Mouse (Mus musculus) frontal cortex, postnatal 36 days (tissue): Measurements from ENCODE around the gene Ube2v1.

Experiments used
- DNase-seq, 2 experiments: peaks; one replicate each; pipeline ENCODE4 v3.0.0; 2022; ENCODE audit warnings: low spot score in 2 of 2

Gene Ube2v1

DNA sequence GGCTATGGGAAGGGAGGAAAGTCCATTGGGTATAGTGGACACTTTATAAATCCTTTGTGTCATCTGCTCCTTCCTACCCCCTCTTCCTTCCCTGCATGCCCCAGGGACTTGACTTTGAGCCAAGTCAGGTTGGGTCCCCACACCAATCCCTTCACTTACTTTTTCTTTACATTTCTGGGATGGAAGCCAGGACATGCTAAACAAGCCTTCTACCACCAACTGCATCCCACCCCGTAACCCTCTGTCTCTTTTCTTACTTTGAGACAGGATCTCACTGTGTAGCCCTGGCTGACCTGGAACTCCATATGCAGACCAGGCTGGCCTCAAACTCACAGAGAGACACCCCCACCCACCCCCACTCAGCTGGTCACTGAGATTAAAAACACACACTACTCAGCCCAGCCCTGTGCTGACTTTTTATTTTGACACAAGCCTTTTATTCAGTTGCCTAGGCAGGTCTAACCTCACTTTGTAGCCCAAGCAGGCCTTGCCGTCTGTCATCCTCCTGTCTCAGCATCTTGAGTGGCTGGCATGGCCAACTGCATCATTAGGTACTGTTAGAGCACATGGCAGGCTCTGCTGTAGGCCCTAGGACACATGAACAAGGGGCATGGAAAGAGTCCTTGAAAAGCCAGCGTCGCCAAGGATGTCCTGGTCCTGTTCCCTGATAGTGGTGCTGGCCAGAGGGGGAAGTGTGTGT is 38.2 kb downstream of the Ube2v1 start:
- DNase-seq: no peak

DNA sequence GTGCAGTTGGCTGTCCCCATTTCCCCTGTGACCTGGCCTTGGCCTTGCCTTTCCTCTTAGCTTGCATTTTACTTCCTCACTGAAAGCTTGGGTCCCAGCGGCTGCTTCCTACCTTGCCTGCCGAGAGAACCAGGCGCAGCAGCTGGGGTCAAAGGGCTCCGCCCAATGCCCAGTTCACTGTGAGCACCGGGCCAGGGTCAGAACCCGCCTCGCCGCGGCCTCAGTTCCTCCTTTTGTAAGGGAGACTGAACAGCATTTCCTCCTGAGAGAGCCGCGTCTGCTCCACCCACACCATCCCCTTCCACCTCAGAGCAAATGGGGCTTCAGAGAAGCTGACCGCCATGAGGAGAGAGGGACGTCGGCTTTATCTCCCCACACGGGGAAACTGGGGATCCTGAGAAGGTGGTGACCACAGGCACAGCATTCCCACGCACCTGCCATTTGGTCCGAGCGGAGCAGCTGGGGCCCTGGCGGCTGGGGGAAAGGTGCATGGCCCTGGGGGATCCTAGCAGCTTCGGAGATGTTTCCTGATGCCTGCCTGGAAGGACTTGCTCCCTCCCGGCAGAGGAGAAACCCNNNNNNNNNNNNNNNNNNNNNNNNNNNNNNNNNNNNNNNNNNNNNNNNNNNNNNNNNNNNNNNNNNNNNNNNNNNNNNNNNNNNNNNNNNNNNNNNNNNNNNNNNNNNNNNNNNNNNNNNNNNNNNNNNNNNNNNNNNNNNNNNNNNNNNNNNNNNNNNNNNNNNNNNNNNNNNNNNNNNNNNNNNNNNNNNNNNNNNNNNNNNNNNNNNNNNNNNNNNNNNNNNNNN is 42.9 kb downstream of the Ube2v1 start:
- DNase-seq: no peak

DNA sequence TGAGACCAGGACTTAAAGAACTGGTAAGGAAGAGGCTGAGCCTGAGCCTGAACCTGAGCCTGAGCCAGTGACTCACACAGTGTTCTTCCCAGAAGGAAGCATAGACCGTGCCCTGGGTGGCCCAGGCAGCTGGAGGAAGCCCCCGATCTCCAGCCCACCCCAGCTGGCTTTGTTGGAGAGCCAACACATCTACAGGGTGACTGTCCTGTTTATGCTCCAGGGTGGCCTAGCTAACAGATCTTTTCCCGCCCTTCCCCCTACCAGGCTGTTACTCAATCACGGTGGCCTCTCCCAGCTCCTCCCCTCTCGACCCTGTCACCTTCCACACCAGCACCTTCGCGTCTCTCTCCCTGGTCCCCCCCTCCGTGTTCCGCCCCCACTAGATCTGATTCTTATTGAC is 44.9 kb downstream of the Ube2v1 start:
- no peak for DNase-seq

- DNase-seq: no peak
Observed at GRCm38 (mm10) chr2:167586041-167586440, 45.9 kb downstream of the Ube2v1 start.

GRCm38 (mm10) chr2:167585273-167585672 is 46.6 kb downstream of the Ube2v1 start:
- no peak for DNase-seq

GRCm38 (mm10) chr2:167583161-167583952 is 48.5 kb downstream of the Ube2v1 start:
- DNase-seq: no peak

DNA sequence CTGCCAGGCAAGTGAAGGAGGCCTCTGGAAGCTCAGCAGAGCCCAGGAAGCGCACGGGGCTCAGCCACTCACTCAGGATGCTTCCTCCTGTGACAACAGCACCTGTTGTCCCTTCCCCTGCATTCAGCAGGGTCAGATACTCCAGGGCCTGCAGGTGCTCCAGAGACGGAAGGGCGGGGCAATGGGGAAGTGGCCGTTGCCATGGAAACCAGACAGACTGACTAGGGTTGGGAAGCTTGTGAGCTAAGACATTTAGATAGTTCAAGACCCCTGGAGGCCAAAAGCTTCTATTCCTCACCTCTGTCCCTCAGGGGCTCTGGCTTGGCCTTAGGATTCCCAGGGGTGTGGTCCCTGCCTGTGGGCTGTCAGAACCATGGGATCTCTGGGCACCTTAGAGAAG is 53.4 kb downstream of the Ube2v1 start:
- DNase-seq: no peak

- DNase-seq: no peak
Observed at GRCm38 (mm10) chr2:167577186-167577785, 54.6 kb downstream of the Ube2v1 start.

- DNase-seq: no peak
Observed at GRCm38 (mm10) chr2:167576121-167576620, 55.7 kb downstream of the Ube2v1 start.

DNA sequence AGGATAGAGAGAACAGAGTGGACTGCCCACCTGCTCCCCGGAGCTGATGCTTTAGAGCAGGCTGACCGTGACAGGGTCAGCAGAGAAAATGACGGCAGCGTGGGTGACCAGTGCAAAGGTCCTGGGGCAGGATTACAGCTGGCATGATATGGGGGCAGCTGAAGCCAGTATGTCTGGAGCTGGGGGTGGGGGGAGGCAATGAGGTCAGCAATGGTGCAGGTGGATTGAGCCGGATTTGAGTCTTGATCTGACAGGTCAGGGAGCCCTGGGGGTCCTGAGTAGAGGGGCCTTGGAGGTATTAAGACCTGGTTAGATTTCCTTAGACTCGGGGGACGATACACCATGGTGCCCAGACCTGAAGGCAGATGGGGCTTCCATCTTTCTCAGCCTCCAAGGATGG is 56.3 kb downstream of the Ube2v1 start:
- DNase-seq: no peak

DNA sequence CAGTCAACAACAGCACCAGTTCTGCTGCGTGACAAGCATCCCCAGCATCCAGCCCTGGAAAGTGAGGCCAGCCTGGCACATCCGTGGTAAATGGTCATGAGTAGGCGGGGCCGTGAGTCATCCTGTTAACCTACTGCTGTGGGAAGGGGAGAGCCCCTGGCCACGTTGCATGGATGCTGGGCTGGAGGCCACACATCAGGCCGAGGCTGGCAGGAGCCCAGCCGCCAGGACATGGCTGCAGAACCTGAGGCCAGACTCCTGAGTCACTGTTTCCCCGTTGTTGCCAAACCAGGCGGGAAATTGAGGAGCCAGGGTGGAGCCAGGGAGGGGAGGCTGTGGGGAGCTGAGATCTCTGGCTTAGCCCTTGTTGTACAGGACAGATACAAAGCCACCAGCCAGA is 57.1 kb downstream of the Ube2v1 start:
- no peak for DNase-seq

GRCm38 (mm10) chr2:167571442-167572220 is 60.3 kb downstream of the Ube2v1 start:
- no peak for DNase-seq

- no peak for DNase-seq
Observed at GRCm38 (mm10) chr2:167570815-167571214, 61.1 kb downstream of the Ube2v1 start.

- peak in 1 of 2 experiments; percentile 43 for DNase-seq
Observed at GRCm38 (mm10) chr2:167569934-167570651, 61.8 kb downstream of the Ube2v1 start.

GRCm38 (mm10) chr2:167568112-167568511 is 63.8 kb downstream of the Ube2v1 start:
- no peak for DNase-seq

DNA sequence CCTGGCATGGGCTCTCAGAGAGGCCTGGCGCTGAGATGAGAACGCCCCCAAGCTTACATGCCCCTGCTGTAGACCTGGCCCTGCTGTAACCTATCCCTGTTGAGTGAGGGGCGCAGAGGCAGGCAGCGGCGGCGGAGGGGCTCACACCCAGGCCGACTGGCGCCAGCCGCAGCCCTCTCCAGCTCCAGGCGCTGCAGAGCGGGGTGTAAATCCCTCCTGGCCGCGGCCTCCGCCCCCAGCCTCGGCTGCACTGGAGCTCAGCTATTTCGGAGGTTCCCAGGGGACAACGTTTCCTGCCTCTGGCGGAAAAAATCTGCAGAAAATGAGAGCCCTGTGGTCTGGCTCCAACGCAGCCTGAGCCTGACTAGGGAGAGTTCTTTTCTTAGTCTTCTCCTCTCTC is 66.2 kb downstream of the Ube2v1 start:
- no peak for DNase-seq

DNA sequence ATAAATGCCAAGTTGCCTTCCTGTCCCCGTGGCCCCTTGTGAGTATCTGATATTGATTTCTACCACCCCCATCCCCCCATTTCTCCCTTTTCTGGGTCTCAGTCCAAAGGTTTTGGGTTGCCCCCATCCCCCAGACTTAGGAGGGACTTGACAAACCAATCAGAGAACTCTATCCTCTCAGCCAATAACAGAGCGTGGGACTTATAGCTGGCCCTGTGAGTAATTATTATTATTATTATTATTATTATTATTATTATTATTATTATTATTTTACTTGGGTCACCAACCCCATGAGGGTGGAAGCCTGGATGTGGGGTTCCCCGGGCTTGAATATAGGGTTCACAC is 66.6 kb downstream of the Ube2v1 start:
- DNase-seq: no peak

DNA sequence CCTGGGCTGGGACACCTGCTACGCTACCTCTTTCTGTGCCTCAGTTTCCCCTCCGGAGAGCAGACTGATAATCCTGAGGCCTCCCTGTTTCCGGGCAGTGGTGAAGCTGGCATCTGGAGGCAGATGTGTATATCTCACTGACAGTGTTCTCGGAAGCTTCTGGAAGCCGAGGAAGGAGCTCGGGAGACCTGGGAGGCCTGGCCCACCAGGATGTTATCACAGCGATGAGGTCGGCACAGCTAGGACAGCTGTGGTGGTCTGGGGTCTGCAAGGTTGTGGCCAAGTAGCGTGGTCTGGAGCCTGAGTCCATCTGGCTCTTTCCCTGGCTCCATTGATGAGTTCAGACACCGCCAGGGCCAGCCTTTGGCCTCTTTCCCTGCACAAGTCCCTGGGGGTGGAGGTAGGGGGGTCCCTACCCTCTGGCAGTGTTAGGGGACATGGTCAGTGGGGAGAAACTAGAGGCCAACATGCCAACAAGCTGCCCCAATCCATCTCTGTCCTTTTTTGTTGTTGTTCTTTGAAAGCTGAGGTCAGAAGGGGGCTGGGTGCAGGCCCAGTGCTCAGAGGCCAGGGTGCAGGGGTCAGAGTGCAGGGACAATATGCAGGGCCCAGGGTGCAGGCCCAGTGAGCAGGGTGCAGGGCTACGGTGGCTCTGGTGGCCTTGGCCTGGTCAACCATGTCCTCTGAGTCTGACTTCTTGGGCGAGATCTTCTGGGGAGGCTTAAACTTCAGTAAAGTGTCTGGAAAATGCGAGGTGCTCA is 67.2 kb downstream of the Ube2v1 start:
- DNase-seq: no peak

- no peak for DNase-seq
Observed at GRCm38 (mm10) chr2:167563703-167564102, 68.2 kb downstream of the Ube2v1 start.

- no peak for DNase-seq
Observed at GRCm38 (mm10) chr2:167563035-167563434, 68.9 kb downstream of the Ube2v1 start.
